Mouse (Mus musculus): Measurements from ENCODE around the gene Dnase2a.
"Not testable (repeated sequence)": the region's sequence is repeated elsewhere in the genome, so short reads cannot be mapped to it uniquely, and the experiment has no call there.

Gene Dnase2a

GRCm38 (mm10) chr8:84908421-84909161 lies at the start of gene Dnase2a:
Dnase2a (plus strand) TSS chr8:84908560.
- DNase-seq, result peak; percentile 81

DNA sequence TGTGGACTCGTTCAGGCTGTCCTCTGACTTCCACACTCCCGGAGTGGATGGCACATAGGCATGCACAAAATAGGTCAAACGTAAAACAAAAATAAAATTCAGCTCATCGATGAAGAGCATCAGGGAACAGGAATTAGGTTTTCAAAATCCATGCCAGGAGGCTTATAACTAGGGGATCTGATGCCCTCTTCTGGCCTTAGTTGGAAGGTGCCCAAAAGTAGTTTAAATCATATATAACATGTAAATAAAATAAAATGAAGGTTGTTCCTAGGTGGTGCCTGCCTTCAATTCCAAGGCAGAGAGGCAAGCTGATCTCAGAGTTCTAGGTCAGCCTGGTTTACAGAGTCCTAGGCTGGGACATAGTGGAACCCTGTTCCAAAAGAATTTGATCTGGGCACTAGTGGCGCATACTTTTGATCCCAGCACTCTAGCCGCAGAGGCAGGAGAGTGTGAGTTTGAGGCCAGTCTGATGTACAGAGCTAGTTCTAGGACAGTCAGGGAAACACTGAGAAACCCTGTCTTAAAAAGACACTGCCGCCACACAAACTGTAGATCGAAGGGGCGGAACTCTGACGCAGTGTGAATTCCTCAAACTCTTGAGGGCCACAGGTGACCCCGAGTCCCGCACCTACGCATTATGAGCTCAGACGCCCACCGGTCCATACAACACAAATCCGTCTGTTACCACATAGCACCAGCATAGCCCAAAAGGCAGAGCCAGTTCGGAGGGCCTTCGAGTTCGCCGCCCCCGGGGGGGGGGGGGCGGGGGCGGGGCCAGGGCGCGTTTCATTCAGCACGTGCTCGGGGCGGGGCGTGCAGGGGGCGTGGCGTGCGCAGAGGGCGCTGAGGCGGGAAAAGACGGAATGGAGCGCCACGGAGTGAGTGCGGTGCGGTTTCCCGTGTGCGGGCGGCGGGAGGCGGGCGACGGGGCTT lies 36.7 kb upstream of the Dnase2a start, which contains the start of gene Syce2:
TSS of gene Syce2 (plus strand) at position 736 of the 933 bp plus-strand sequence.
- peak; percentile 67 for DNase-seq

GRCm38 (mm10) chr8:84872309-84872965 lies 35.9 kb upstream of the Dnase2a start:
- no peak for DNase-seq

DNA sequence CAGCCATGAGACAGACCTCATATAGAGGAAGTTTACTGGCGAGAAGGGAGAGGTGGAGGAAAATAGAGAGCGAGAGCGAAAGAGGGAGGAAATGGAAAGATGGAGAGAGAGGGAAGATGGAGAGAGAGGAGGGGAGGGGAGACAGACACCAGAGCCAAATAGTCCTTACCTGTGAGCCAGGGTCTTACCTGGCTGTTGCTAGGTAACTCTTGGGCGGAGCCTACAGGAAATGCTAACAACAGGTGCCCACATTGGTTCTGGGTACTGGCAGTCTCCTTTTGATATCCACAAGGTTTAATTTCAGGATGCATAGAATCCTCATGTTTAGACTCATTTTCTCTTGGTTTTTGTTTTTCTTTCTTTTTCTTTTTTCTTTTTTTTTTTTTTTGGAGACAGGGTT lies 35.3 kb upstream of the Dnase2a start:
- no peak for DNase-seq

GRCm38 (mm10) chr8:84874339-84874738 lies 34.0 kb upstream of the Dnase2a start:
- DNase-seq, result no peak

DNA sequence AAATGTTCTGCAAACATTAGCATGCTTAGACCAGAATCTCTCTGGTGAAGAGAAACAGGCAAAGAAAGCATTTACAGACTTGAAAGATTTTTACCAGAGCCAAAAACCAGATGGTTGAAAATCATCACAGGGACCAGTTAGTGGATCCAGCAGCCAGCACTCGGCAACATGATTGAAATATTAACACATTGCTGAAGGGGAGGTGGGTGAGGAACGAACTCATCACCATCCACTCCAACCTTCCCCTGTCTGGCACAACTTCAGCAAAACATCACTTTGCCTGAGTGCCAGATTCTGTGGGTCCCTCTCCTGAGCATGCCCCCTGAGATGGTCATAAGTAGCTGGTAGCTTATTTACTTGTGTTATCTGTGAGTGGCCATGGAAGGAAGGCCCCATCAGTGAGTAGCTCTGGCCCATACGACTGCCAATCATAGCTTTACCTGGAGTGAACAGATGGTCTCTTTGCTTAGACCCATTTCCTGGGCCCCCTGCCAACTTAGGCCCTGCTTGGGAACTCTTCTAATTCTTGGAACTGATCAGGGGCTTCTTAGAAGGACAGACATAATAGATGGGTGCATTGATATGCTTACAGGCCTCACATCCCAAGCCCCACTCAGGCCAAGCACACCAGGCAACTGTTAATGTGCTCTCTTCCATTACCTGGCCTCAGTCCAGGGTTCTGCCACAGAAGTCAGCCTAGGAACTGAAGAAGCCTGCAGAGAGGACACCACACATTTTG lies 30.9 kb upstream of the Dnase2a start:
- DNase-seq, result peak; percentile 73

DNA sequence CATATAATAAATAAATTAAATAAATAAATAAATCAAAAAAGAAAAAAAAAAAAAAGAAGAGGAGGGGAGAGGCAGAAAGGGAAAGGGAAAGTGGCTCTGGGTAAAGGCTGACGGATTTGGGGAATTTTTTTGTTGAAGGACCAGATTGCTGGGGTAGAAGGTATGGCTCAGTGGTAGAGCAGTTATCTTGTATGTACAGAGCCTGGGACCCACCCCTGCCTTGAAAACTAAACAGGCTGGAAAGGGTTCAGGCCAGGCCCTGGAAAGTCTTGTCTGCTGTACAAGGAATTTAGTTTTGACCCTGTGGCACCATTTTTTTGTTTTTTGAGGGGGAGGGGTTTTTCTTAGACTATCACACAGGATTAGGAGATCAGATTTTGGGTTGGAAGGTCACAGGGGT lies 29.4 kb upstream of the Dnase2a start:
- no peak for DNase-seq

DNA sequence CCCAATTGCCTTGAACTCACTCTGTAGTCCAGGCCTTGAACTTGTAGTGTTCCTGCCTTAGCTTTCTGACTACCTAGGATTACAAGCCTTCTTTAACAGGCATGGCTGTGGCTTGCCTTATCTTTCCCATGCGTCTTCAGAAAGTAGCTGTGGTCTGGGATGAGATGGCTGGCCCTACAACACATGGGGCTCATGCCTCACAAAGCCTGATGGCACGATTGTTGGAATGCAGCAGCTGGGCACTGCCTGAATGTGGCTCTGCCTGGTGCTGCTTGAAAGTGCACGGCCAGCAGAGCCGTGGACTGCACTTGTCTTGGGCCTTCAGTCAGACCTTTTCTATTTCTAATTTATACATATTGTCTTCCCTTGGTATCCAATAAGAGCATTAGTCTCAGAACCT lies 23.6 kb upstream of the Dnase2a start:
- no peak for DNase-seq

- DNase-seq, result no peak
These were observed 20.1 kb upstream of the Dnase2a start for GRCm38 (mm10) chr8:84888280-84888679.

DNA sequence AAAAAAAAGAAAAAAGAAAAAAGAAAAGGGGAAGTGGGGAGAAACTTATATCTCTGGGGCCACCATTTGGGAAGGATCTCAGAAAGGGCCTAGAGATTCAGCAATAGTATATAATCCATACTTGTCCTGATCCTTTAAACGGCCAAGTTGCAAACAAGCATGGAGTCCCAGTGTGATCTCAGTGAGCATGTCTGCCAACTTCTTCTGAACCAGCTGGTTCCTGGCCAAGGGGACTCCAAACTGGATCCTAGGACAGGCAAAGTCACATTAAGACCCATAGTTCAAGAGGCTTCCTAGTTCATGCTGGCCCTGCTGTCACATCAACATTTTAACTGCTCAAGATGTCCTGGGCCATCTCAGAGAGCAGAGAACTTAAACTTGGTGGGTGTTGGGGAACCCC lies 19.2 kb upstream of the Dnase2a start:
- no peak for DNase-seq

GRCm38 (mm10) chr8:84892993-84893708 lies 15.2 kb upstream of the Dnase2a start:
- DNase-seq, result no peak

DNA sequence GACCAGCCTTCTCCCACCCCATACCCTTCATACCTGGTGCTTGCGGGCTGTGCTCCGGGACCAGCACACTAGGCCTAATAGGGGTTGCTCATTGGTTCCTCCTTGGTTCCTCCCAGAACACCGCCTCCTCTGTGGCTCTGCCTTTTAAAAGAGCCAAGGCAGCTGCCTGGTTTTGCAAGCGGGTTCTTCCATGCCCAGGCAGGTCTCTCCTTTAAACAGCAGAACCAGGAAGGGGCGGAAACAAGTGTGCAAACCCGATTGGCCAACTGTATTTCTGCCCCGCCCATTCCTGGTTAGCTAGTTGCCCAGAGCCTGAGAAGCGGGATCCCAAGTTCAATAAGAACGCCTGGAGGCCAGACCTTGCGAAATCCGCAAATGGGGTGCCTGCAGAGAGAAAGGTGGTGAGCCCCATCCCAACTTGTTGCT lies 14.6 kb upstream of the Dnase2a start, which contains the start of gene Gcdh:
TSS of gene Gcdh (minus strand) at position 213 of the 426 bp plus-strand sequence.
- DNase-seq, result peak; percentile 89

DNA sequence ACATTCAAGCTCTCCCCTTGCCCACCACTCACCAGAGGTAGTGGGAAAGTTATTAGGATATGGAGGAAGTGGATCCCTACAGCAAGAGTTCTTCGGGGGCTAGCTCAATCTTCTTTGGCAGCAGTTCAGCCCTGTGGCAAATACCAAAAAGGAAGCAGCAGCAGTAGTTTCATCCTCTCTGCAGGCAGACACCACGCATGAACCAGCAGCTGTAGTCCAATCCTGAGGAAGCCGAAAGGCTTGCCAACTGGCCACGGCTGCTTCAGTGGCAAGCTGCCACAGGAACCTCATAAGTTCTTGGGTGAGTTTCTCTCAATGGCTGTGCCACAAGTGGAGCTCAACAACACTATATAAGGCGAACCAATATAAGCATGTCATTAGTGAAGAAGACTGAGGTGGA lies 12.4 kb upstream of the Dnase2a start:
- DNase-seq, result no peak

DNA sequence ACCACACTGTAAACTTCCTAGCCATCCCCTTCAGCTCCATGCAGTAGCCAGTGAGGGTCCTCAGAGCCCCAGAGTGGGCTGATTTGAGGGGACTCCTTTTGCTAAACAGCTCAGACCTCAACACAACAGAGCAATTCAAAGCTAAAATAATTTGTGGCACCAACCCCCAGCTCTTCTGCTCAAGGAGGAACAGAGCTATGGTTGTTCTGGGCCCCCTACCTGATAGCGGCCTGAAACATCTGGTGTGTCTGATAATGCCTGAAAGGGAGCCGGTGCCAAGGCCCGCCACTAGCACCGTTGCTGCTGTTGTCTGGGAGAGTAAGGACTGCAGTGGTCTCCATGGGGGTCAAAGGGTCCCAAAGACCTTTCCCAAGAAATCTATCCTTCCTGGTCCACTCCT lies 7.3 kb upstream of the Dnase2a start:
- DNase-seq, result no peak

- DNase-seq, result no peak
These were observed 6.6 kb upstream of the Dnase2a start, which contains the start of gene Klf1 for GRCm38 (mm10) chr8:84901752-84902151. Klf1 (plus strand) TSS chr8:84901928.

DNA sequence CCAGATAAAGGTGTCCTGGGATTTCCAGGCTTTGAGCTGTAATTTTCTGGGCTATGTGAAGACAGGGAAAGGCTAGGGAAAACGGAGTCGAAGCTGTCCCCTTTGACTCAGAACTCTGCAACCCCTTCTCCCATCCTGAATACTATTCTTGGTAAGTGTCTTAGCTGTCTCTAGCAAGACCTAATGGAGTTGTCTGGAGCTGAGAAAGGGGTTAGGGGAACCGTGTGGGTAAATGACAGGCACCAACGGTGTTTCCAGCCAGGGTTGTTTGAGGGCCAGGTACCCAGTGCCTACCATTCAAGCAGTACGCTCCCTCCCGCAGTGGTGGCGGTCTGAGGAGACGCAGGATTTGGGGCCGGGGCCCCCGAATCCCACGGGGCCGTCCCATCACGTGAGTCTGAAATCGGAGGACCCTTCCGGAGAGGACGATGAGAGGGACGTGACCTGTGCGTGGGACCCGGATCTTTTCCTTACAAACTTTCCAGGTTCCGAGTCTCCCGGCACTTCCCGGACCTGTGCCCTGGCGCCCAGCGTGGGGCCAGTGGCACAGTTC lies 5.9 kb upstream of the Dnase2a start:
- no peak for DNase-seq

DNA sequence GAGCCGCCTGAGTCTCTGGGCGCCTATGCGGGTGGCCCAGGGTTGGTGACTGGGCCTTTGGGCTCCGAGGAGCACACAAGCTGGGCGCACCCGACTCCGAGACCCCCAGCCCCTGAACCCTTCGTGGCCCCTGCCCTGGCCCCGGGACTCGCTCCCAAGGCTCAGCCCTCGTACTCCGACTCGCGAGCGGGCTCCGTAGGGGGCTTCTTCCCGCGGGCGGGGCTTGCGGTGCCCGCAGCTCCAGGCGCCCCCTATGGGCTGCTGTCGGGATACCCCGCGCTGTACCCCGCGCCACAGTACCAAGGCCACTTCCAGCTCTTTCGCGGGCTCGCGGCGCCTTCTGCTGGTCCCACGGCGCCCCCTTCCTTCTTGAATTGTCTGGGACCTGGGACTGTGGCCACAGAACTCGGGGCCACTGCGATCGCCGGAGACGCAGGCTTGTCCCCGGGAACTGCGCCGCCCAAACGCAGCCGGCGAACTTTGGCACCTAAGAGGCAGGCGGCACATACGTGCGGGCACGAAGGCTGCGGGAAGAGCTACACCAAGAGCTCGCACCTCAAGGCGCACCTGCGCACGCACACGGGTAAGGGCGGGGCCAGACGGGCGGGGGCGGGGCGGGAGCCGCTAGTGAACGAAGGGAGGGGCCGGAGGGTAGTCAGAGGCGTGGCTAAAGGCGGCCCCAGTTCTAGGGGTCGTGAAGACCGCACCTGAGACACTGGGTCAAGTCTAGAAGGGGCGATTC lies 5.3 kb upstream of the Dnase2a start:
- DNase-seq, result peak; percentile 96

DNA sequence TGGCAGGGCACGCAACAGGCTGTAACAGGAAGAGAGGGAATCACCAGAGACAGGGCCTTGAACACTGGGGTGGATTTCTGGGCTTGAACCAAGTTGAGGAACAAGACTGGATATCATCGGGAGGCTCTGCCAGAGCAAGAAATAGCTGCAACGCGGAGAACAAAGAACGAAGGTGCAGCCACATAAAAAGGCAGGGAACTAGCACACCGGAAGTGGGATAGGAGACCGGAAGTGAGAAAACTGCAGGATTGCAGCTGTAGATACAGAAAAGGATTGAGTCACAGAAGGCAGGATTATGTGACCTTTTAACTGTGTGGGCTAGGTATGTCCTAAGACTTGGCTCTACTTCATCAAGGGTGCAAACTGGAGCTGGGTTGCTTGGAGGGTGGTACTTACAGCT lies 4.0 kb upstream of the Dnase2a start:
- no peak for DNase-seq

GRCm38 (mm10) chr8:84907037-84907436 lies 1.3 kb upstream of the Dnase2a start:
- DNase-seq, result no peak

GRCm38 (mm10) chr8:84907493-84907892 lies 867 bp upstream of the Dnase2a start:
- DNase-seq, result no peak

- DNase-seq, result not testable (repeated sequence)
These were observed 381 bp upstream of the Dnase2a start for GRCm38 (mm10) chr8:84907979-84908378.

All from cerebellum, adult 11 months (tissue).